Mouse (Mus musculus) forebrain, embryonic 15.5 days (tissue): ENCODE data around the gene Fxyd2. TPM values are rescaled to one million over a fixed set of nuclear protein-coding genes. Genes with fewer than 3 reads are reported as not detected.
A peak's percentile ranks its signal among the peaks of the same experiment; 100 is the strongest.

Experiments
- ATAC-seq: fragments of 200-750 bp; cut with Nextera tagmentation; replicated peaks from 2 replicates; pipeline ENCODE4 v1.8.0; 2017; ENCODE audit warnings: mild to moderate bottlenecking, moderate TSS enrichment, moderate library complexity
- H3K27ac ChIP-seq: fragments of 300-500 bp; sonication (generic); replicated peaks from 2 replicates; pipeline ENCODE4 v1.5.1; 2015; ENCODE audit warnings: mild to moderate bottlenecking, inconsistent platforms
- H3K27me3 ChIP-seq: fragments of 300-500 bp; sonication (generic); 2 replicates; pipeline ENCODE4 v1.6.1; 2015; ENCODE audit warnings: inconsistent platforms
- H3K36me3 ChIP-seq: fragments of 300-500 bp; sonication (generic); 2 replicates; pipeline ENCODE4 v1.6.1; 2015; ENCODE audit warnings: mild to moderate bottlenecking, inconsistent platforms
- H3K4me1 ChIP-seq: fragments of 300-500 bp; sonication (generic); 2 replicates; pipeline ENCODE4 v1.6.1; 2015; ENCODE audit warnings: inconsistent platforms
- H3K4me2 ChIP-seq: fragments of 300-500 bp; sonication (generic); replicated peaks from 2 replicates; pipeline ENCODE4 v1.6.1; 2015; ENCODE audit warnings: mild to moderate bottlenecking, inconsistent platforms
- H3K4me3 ChIP-seq: fragments of 300-500 bp; sonication (generic); 2 replicates; pipeline ENCODE4 v1.5.1; 2015; ENCODE audit warnings: mild to moderate bottlenecking, inconsistent platforms
- H3K9ac ChIP-seq: fragments of 300-500 bp; sonication (generic); replicated peaks from 2 replicates; pipeline ENCODE4 v1.6.1; 2015; ENCODE audit warnings: mild to moderate bottlenecking, inconsistent platforms
- H3K9me3 ChIP-seq: fragments of 300-500 bp; sonication (generic); 2 replicates; pipeline ENCODE4 v1.6.1; 2016; ENCODE audit warnings: inconsistent platforms
- WGBS: fragments of 180-500 bp; shearing (Covaris S2); methylation state at CpG from one replicate; pipeline ENCODE4 v1.1.7; 2015; ENCODE audit warnings: mixed read lengths; 5-methylcytosine and 5-hydroxymethylcytosine counted together
- polyA plus RNA-seq: library from polyadenylated mRNA; unstranded; fragments of >200 nt; fragmentation: Nextera tagmentation; extraction: Ambion mirVana; gene quantifications from 2 replicates; pipeline ENCODE4 v1.2.1, GENCODE M21; 2015

Fxyd2 gene
- polyA plus RNA-seq, 1 experiment from 2014 or later, result 5.8 TPM

DNA sequence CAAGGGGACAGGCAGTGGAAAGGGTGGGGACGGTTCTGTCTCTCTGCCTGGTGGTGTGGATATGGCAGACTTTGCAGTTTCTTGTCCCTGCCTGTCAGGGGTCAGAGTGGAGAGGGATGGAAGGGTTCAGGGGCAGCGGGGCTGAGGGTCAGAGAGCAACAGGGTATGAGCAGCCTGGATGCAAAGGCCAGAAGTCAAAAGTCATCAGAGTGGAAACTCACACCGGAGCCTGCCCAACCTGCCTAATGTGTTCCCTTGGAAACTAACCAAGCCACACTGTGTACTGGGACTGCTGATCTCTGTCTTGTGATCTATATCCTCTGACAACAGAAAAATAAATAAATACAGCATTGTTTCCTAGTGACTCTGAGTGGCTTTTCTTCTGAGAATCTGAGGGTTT, 3.7 kb upstream of the Fxyd2 start:
- H3K4me2 ChIP-seq, result no peak overlapping the region
- ATAC-seq, result no peak
- H3K9me3 ChIP-seq, result no peaks in the 10 kb centered on the region
- no peak overlapping the region for H3K9ac ChIP-seq
- no peak overlapping the region for H3K27ac ChIP-seq
- no peaks in the 10 kb centered on the region for H3K27me3 ChIP-seq
- 80% methylated on average over 3 of the region's 3 CpGs for WGBS
- no peak overlapping the region for H3K4me3 ChIP-seq
- no peaks in the 10 kb centered on the region for H3K4me1 ChIP-seq
- H3K36me3 ChIP-seq, result peaks cover 31% of the 10 kb centered on the region

DNA sequence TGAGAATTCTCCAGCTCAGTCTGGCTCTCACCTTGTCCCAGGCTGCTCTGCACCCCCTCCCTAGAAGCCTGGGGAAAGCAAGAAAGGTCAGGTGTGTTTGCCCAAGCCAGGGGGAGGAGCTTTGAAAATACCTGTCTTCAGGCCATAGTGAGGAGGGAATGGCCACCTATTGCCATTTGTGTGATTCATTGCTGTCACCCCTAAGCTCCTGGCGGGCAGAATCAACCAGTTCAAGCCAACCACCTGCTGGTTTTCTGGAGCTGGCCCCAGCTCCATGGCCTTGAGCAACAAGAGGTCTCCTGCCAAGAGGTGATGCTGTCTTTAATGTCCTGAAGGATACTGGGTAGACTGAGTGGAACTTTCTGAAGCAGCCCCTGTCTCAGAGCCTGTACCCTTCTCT, 1.1 kb upstream of the Fxyd2 start:
- no peak overlapping the region for H3K4me2 ChIP-seq
- no peaks in the 10 kb centered on the region for H3K4me1 ChIP-seq
- no peak overlapping the region for H3K27ac ChIP-seq
- WGBS, result 57% methylated on average over 1 of the region's 1 CpGs
- H3K9me3 ChIP-seq, result no peaks in the 10 kb centered on the region
- no peak overlapping the region for H3K9ac ChIP-seq
- peaks cover 20% of the 10 kb centered on the region for H3K36me3 ChIP-seq
- no peaks in the 10 kb centered on the region for H3K27me3 ChIP-seq
- no peak for ATAC-seq
- H3K4me3 ChIP-seq, result no peak overlapping the region

- Histone ChIP-seq H3K36me3 (no peaks in the 10 kb centered on the region), H3K4me1 (no peaks in the 10 kb centered on the region), H3K27me3 (no peaks in the 10 kb centered on the region), H3K4me2 (no peak overlapping the region), H3K9me3 (no peaks in the 10 kb centered on the region), H3K27ac (no peak overlapping the region), H3K9ac (no peak overlapping the region), H3K4me3 (no peak overlapping the region)
- no peak for ATAC-seq
- 54% methylated on average over 4 of the region's 4 CpGs for WGBS
These were observed 2.4 kb downstream of the Fxyd2 start for GRCm38 (mm10) chr9:45401851-45402250.

- 53% methylated on average over 2 of the region's 2 CpGs for WGBS
- H3K4me2 ChIP-seq, result no peak overlapping the region
- no peaks in the 10 kb centered on the region for H3K27me3 ChIP-seq
- 0 out of 2 replicates have a peak, but pooled peaks cover 2% of the 10 kb centered on the region for H3K4me1 ChIP-seq
- H3K27ac ChIP-seq, result no peak overlapping the region
- no peaks in the 10 kb centered on the region for H3K9me3 ChIP-seq
- no peak overlapping the region for H3K4me3 ChIP-seq
- H3K9ac ChIP-seq, result no peak overlapping the region
- no peaks in the 10 kb centered on the region for H3K36me3 ChIP-seq
- no peak for ATAC-seq
These were observed 3.5 kb downstream of the Fxyd2 start for GRCm38 (mm10) chr9:45402957-45403356.

- H3K9ac ChIP-seq, result no peak overlapping the region
- H3K4me3 ChIP-seq, result no peak overlapping the region
- ATAC-seq, result no peak
- H3K27ac ChIP-seq, result no peak overlapping the region
- H3K4me2 ChIP-seq, result no peak overlapping the region
- 78% methylated on average over 5 of the region's 5 CpGs for WGBS
- H3K36me3 ChIP-seq, result no peaks in the 10 kb centered on the region
- H3K4me1 ChIP-seq, result peaks cover 5% of the 10 kb centered on the region; the same call in 1 of the 2 replicates
- H3K27me3 ChIP-seq, result 0 out of 2 replicates have a peak, but pooled peaks cover 3% of the 10 kb centered on the region
- no peaks in the 10 kb centered on the region for H3K9me3 ChIP-seq
These were observed 6.2 kb downstream of the Fxyd2 start for GRCm38 (mm10) chr9:45405694-45406093.

- Histone ChIP-seq H3K4me1 (peaks cover 5% of the 10 kb centered on the region; the same call in 1 of the 2 replicates), H3K36me3 (no peaks in the 10 kb centered on the region), H3K9me3 (no peaks in the 10 kb centered on the region), H3K9ac (no peak overlapping the region), H3K4me3 (no peak overlapping the region), H3K4me2 (no peak overlapping the region), H3K27ac (no peak overlapping the region), H3K27me3 (0 out of 2 replicates have a peak, but pooled peaks cover 3% of the 10 kb centered on the region)
- no peak for ATAC-seq
- 85% methylated on average over 3 of the region's 3 CpGs for WGBS
These were observed 7.3 kb downstream of the Fxyd2 start for GRCm38 (mm10) chr9:45406808-45407207.

DNA sequence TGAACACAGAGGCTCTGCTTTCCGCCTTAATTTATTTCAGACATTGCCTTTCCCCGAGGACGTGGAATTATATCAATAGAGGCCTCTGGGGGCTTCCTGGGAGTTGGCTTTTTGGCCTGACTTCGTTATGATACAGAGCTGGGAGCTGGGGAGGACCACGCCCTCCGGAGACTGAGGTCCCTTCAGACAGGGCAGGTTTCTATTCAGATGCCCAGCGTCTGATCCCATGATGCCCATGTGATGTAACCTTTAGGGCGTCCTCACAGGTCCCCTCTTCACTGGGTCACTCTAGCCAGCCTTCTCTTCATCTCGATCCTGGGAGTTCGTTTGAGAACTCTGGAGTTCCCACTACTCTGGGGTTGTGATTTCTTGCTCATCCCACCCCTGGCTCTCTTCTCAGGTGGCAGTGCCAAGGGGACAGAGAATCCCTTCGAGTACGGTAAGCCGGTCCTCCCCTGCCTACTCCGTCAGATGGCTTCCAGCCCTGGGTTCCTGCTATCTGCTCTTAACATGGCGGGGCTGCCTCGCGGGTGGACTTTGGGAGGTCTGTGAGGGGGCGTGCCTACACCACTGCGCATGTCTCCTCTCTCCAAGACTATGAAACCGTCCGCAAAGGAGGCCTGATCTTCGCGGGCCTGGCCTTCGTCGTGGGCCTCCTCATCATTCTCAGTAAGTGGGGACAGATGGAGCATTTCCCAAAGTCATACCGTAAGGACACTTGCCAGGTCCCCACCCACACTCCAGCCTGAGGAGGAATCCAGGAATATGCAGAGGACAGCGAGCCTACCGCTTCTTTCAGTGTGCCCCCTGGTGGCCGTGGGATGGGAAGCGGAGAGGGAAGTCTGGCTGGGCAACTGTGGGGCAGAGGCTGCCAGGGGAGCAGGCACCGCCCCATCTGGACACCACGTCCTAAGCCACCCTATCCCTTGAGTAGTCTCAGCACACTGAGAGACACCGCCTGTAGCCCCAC, 8.5 kb downstream of the Fxyd2 start:
- ATAC-seq, result peak; percentile 57
- Histone ChIP-seq H3K4me2 (peak overlapping the region; percentile 45), H3K9ac (peak overlapping the region; percentile 19), H3K36me3 (no peaks in the 10 kb centered on the region), H3K27ac (no peak overlapping the region), H3K4me3 (peak overlapping the region; percentile 37), H3K9me3 (no peaks in the 10 kb centered on the region), H3K4me1 (peaks cover 10% of the 10 kb centered on the region), H3K27me3 (0 out of 2 replicates have a peak, but pooled peaks cover 3% of the 10 kb centered on the region)
- 38% methylated on average over 33 of the region's 33 CpGs for WGBS

DNA sequence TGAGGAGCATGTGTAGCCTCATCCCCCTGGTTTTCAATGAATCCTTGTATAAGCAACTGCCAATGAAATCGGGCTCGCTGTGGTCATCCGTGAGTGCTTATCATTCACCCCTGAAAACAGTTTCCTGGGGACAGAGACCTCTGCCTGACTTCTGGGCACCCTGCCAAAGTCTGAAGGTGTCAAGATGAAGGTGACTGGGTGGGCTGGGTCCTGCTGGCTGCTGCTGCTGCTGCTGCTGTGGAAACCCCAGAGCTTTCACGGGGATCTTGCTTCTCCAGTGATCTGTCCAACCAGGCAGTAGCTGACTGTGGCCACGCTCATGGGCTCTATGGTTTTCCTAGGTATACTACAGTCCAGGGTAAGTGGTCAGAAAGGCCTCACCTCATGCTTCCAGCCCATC, 10.7 kb downstream of the Fxyd2 start:
- ATAC-seq, result no peak
- H3K9me3 ChIP-seq, result no peaks in the 10 kb centered on the region
- H3K36me3 ChIP-seq, result no peaks in the 10 kb centered on the region
- 84% methylated on average over 5 of the region's 5 CpGs for WGBS
- H3K27ac ChIP-seq, result no peak overlapping the region
- H3K27me3 ChIP-seq, result 0 out of 2 replicates have a peak, but pooled peaks cover 3% of the 10 kb centered on the region
- H3K4me1 ChIP-seq, result peaks cover 10% of the 10 kb centered on the region
- no peak overlapping the region for H3K4me3 ChIP-seq
- no peak overlapping the region for H3K4me2 ChIP-seq
- no peak overlapping the region for H3K9ac ChIP-seq

DNA sequence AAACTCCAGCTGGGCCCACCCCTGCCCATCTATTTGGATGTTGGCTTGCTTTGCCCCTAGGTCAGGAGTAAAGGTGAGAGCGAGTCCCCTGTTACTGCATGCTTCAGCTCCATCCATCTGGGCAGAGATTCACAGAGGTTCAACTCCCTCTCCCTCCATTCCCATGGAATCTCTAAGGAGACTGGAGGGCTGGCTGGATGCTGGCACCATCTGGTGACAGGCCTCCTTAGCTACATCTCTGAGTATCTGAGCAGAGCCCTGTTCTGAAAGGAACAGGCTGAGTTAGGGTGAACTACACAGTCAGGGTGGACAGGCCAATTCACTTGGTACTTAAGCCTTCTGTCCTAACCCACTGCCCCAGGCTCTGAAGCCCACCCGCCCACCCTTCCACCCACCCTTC, 11.1 kb downstream of the Fxyd2 start:
- no peak overlapping the region for H3K9ac ChIP-seq
- H3K4me2 ChIP-seq, result no peak overlapping the region
- no peak overlapping the region for H3K27ac ChIP-seq
- 92% methylated on average over 2 of the region's 2 CpGs for WGBS
- no peaks in the 10 kb centered on the region for H3K36me3 ChIP-seq
- H3K4me1 ChIP-seq, result peaks cover 10% of the 10 kb centered on the region
- H3K9me3 ChIP-seq, result no peaks in the 10 kb centered on the region
- no peak for ATAC-seq
- H3K27me3 ChIP-seq, result 0 out of 2 replicates have a peak, but pooled peaks cover 3% of the 10 kb centered on the region
- H3K4me3 ChIP-seq, result no peak overlapping the region

DNA sequence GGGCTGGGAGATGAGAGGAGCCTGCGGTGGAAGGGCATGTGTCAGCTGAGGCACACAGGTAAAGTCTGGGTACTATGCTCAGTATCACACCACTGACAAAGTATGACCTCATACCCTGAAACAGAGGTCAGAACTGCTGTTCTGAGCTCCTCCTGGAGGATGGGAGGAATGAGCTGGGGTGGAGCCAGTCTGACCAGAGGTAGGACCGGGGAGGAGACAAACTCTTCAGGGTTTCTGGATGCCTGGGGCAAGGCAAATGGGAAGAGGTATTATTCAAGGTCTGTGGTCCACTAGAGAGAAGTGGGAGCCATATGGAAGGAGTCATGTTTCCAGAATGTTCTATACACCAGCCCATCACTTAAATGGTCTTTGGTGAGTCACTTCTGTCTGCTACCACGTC, 11.6 kb downstream of the Fxyd2 start:
- Histone ChIP-seq H3K27me3 (0 out of 2 replicates have a peak, but pooled peaks cover 3% of the 10 kb centered on the region), H3K36me3 (no peaks in the 10 kb centered on the region), H3K4me3 (no peak overlapping the region), H3K9ac (no peak overlapping the region), H3K9me3 (no peaks in the 10 kb centered on the region), H3K27ac (no peak overlapping the region), H3K4me1 (peaks cover 10% of the 10 kb centered on the region), H3K4me2 (no peak overlapping the region)
- 84% methylated on average over 3 of the region's 3 CpGs for WGBS
- ATAC-seq, result no peak

GRCm38 (mm10) chr9:45411803-45412202, 12.3 kb downstream of the Fxyd2 start:
- 17% methylated on average over 7 of the region's 7 CpGs for WGBS
- Histone ChIP-seq H3K27me3 (0 out of 2 replicates have a peak, but pooled peaks cover 3% of the 10 kb centered on the region), H3K27ac (no peak overlapping the region), H3K9me3 (no peaks in the 10 kb centered on the region), H3K4me3 (0 out of 2 replicates have a peak overlapping the region, but pooled peaks have one; percentile 0), H3K4me2 (peak overlapping the region; percentile 28), H3K4me1 (peaks cover 10% of the 10 kb centered on the region), H3K9ac (no peak overlapping the region; the same call in 1 of the 2 replicates), H3K36me3 (no peaks in the 10 kb centered on the region)
- peak; percentile 44; the same call in 1 of the 2 replicates for ATAC-seq

DNA sequence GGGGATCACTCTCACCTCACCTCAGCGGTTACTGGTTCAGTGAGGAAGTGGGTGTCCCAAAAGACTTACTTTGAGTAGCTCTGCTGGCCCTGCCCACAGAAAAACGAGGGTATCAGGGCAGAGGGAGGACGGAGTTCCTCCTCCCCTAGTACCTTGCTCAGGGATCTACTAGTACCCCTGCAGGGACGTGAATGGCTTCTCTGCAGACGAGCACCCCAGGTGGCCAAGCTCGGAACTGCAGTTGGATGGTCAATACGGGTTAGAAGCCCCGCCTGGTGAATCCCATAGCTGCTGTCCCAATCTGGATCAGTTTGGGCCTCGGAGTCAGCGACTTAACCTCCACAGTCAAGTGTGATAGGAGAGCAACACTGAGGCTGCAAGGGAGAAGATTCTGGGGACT, 12.8 kb downstream of the Fxyd2 start:
- Histone ChIP-seq H3K9ac (no peak overlapping the region; the same call in 1 of the 2 replicates), H3K27me3 (0 out of 2 replicates have a peak, but pooled peaks cover 3% of the 10 kb centered on the region), H3K27ac (no peak overlapping the region), H3K4me1 (peaks cover 10% of the 10 kb centered on the region), H3K4me3 (0 out of 2 replicates have a peak overlapping the region, but pooled peaks have one; percentile 0), H3K36me3 (no peaks in the 10 kb centered on the region), H3K9me3 (no peaks in the 10 kb centered on the region), H3K4me2 (peak overlapping the region; percentile 28)
- WGBS, result 5% methylated on average over 10 of the region's 10 CpGs
- peak; percentile 45; the same call in 1 of the 2 replicates for ATAC-seq
